Mouse (Mus musculus) embryo, embryonic 11.5 days (tissue): ENCODE results near the gene Pkn3.

Source experiments
- DNase-seq: peaks from one replicate; pipeline ENCODE4 v3.0.0-alpha.2; 2012; ENCODE audit warnings: low read depth, low spot score

The Pkn3 gene

DNA sequence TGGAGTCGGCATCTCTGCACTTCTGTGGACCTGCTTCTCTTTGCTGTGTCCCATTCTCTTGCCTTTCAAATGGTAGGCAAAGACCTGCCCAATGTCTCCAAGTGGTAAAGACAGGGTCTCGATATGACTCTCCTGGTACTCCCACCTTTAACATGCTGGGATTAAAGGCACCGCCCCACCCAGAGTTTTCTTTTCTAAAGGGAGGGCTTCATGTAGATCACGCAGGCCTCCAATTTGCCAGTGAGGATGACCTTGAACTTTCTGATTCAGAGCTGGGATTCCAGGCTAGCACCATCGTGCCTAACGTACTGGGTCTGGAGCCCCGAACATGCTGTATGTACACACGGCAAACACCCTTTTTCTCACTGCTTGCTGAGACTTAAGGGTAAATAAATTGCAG, 14.2 kb upstream of the Pkn3 start:
- no peak for DNase-seq

DNA sequence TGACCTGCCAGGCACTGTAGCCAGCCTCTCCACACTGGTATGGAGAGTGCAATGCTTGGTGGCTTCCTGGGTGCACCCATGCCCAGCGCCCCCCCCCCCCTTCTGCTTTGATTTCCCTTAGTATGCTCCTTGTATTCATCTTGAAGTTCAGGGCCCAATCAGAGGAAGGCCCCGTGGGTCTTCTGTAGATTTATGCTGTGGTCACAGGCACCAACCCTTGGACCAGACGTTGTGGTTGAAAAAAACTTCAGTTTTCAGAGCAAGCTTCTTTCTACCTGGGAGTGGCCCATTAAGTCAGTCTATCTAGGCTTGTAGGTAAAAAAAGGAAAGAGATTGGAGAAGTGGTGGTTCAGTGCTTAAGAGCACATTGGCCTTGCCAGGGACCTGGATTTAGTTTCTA, 13.7 kb upstream of the Pkn3 start:
- DNase-seq, result no peak

DNA sequence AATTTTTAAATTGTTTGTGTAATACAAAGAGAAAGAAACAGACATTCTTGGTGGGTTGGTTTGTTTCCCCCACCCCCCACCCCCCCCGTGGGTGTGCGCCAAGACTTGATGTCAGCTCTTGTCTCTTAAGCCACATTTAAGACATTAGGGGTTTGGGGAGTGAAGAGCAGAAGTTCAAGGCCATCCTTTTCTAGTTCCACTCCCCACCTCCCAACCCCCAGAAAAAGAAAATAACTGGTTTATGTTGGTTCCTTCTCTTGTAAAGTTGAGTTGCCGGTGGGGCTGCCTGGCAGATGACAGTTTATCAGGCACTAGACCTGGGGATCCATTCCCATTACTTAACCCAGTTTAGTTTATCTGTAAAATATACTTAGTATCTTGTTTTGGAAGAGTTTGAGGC, 13.2 kb upstream of the Pkn3 start:
- no peak for DNase-seq

DNA sequence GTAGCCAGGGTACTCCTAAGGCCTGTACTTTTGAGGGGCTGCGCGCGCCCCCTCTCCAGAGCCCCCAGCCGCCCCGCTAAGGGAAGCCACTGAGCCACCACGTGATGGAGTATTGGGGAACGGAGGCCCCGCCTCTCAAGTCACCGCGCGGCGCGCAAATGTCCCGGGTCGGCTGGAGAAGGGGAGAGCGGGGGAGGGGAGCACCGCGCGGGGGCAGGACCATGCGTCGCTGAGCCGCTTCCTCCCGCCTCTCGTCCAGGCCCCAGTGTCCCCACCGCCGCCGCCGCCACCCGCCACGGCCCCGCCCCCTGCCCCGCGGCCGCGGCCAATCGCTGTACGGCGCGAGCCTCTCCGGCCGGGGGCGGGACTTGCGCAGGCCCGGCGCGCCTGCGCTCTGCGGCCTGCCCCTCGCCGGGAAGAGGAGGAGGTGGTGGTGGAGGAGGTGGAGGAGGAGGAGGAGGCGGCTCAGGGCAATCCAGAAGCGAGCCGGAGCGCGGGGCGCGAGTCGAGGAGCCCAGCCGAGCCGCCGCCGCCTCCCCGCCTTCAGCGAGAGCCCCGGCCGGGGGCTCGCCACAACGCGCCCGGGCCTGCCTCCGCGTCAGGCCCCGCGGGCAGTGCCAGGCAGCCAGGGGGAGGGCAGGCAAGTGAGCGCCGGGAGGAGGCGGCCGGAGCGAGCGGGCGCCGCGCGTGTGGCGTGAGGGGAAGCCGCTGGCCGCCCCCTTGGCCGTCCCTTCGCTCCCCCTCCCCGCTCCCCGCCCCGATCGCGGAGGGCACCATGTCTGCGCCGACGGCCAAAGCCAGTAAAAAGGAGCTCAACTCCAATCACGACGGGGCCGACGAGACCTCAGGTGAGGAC, 11.2 kb upstream of the Pkn3 start:
- peak; percentile 94 for DNase-seq

DNA sequence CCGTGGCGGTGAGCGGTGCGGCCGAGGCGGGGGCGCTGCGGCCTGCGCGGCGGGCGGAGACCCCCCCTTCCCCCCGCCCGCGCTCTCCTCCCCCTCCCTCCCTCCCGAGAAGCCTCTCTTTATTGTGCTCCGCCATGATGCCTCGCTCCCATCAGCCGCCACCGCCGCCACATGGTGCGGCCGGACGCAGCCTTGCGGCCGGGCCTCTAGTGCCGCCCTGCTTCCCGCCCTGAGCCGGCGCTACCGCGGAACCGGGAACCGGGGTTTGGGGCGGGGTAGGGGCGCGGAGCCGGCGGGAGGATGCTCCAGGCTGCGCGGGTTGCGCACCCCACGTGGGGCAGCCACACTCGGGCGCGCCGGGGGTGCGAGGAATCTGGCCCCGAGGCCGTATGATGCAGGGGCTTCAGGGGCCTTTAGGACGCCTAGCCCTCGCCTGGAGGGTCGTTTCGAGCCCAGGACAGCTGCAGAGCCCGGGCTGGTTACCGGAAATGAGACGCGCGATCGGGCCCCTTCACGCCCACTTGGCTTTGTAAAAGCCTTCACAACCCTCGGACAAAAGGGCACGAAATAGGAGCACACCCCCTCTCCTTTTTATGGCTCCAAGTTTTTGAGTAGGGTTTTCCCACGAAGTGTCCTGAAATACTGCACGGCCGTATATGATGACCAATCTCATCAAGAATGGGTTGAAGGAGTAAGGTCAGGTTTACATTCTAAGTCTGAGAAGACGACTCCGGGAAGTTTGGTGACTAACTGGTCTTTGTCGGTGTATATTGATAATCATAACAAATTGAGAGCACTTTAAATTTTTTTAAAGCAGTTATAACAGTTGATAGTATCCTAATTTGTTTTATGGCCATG, 10.2 kb upstream of the Pkn3 start:
- no peak for DNase-seq

DNA sequence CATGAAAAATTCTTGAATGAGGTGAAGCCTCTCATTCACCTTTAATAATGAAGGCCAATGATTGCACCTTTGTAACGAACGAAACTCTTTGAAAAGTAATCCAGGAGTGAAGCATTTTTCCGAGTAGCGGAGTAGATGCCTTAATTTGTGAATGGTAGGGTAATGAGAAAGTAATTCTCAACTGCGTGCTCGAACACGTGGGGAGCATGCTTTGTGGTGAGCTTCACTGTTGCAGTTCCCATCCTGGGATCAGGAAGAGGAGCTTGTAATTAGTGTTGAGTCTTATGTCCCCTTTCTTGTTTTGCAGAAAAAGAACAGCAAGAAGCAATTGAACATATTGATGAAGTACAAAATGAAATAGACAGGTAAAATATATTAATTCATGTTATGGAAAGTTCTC, 9.5 kb upstream of the Pkn3 start:
- DNase-seq, result no peak

DNA sequence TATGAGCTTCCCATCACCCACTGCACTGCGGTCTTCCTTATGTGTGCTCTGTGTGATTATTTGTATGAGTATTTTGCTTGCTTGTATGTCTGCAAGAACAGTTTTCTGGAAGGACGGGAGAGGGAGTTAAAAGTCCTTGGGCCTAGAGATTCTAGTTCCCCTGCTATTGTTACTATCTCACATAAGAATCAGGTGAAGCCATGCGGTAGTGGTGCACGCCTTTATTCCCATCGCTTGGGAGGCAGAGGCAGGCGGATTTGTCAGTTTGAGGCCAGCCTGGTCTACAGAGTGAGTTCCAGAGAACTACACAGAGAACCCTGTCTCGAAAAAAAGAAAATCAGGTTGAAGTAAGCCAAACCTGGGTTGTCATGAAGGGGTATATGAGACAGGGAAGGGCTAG, 4.6 kb upstream of the Pkn3 start:
- no peak for DNase-seq

DNA sequence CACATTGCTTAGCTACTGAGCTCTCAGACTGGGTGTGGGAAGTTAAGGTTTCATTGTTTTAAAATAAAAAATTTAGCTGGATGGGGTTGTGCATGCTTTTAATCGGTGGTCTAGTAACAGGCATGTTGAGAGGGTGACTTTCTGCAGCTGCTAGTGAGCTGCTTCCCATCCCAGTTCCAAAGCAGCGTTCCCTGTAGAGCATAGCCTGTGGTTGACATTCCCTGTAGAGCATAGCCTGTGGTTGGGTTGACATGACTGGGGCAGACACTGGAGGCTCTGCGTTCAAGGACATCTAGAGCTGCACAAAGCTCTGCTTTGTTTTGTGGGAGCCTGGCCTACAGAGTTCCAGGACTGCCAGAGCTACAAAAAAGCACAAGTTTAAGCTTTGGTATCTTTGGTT, 4.2 kb upstream of the Pkn3 start:
- DNase-seq, result no peak

DNA sequence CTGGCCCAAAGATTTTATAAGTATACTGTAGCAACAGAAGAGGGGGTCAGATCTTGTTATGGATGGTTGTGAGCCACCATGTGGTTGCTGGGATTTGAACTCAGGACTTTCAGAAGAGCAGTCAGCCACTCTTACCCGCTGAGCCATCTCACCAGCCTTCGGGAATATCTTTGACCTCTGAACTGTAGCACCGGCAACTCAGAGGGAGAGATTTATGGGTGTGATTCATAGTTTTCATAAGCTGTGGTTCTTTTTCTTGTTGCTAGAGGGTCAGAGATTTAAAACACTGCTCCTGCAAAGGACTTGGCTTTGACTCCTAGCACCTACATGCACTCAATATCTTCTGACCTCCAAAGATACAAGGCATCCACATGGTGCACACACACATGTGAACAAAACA, 1.9 kb upstream of the Pkn3 start:
- no peak for DNase-seq

DNA sequence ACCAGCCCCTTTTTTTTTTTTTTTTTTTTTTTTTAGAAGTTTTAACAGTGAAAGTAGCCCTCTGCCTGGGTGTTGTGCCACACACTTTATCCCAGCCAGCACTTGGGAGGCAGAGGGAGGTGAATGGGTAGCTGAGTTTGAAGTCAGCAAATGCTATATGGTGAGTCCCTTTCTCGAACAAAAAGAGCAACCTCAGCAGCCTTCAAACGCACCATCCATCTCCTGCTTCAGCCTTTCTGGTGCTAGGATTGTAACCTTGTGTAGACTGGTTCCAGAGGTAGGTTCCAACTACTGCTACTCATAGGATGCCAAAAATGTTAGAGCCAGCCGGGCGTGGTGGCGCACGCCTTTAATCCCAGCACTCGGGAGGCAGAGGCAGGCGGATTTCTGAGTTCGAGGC, 1.0 kb upstream of the Pkn3 start:
- DNase-seq, result no peak

DNA sequence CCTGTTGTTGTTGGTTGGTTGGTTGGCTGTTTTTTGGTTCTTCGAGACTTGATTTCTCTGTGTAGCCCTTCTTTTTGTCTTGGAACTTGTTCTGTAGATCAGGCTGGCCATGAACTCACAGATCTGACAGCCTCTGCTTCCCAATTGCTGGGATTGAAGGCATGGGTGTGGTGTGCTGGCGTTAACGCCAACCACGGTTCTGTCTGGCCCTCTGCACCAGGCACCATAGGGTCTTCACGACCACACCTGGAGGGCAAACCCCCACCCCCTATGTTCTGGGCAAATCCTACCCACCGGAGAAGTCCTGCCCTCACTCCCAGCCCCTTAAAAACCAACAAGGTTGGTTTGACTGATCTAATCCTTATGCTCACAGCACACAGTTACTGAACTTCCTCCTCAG, 525 bp upstream of the Pkn3 start:
- DNase-seq, result no peak

DNA sequence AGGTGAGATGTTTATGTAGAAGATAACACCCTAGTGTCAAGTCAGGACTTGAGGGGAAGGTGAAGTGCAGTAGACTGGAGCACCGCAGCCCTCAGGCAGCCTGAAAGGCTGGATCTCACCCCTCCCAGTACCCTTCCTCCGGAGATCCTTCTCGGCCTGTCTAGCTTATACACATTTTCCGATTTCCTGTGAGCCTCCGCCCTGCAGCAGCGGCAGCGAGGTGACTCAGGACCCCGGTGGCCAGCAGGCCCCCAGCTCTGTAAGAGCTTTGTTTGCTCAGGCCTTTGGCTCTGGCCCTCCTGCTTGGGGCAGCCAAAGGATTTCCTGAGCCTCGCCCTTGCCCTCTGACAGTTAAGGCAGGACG, 847 bp downstream of the Pkn3 start:
- DNase-seq, result no peak

DNA sequence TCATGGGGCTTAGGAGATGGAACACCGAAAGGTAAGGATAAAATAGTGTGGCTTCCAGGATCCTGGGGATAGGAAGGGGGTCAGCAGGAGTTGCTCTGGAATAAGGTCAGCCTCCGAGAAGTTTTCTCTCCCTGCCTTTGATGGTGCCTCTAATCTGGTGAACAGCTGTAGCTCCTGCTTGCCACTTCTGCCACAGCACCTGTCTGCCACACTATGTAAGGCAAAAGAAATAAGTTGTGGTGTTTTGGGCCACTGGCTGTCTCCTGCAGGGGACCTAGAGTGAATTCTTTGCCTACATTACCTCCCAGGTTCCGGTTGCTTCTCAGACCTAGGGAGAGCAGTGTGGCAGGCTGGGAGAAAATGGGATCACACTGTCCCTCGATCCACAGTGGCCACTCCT, 1.3 kb downstream of the Pkn3 start:
- no peak for DNase-seq

DNA sequence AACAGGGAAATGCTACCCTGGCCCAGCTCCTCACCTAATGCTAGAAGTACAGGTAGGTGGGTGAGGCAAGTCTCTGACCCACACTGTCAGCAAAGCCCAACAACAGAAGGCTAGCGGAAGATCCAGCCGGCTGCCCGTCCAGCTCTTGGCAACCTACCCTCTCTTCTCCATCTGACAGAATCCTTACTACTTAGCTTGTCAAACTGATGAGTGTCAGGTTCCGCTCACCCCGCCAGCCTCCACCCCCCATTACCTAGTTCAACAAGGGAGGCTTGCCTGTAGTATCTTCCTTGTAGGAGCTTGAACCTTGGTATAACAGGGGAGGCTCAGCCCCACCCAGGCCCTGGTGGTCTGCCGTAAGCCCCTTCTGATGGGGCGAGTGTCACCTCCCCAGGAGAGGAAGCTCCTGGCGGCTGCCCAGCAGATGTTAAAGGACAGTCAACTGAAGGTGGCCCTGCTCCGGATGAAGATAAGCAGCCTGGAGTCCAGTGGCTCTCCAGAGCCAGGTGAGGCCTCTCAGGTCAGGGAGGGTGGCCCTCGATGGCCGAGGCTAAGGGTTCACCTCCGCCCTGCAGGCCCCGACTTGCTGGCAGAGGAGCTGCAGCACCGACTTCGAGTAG, 2.8 kb downstream of the Pkn3 start:
- DNase-seq, result no peak

DNA sequence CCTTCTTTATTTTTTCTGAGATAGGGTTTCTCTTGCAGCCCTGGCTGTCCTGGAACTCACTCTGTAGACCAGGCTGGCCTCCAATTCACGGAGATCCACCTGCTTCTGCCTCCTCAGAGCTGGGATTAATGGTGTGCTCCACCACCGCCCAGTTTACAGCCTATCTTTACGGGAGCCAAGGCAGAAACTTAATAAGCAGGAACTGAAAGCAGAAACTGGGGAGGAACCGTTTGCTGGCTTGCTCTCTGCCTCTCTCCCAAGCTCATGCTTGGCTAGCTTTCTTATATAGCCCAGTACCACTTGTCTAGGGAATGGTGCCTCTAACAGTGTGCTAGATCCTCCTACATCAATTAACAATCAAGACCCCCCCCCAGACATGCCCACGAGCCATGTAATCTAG, 6.6 kb downstream of the Pkn3 start:
- DNase-seq, result no peak

DNA sequence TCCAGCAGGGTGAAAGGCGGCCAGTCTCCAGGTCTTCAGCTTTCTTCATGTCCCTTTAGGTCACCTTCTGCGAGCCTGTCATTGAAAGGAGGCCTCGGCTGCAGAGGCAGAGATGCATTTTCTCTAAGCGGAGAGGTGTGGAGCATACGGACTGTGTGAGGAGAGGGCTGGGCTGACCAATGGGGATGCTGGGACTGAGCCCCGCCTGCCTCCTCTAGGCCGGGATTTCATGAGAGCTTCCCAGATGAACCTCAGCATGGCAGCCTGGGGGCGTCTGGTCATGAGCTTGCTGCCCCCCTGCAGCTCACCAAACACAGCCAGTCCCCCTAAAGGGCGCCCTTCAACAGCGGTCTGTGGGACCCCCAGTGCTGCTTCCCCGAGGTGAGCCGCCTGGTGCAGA, 7.1 kb downstream of the Pkn3 start:
- no peak for DNase-seq

DNA sequence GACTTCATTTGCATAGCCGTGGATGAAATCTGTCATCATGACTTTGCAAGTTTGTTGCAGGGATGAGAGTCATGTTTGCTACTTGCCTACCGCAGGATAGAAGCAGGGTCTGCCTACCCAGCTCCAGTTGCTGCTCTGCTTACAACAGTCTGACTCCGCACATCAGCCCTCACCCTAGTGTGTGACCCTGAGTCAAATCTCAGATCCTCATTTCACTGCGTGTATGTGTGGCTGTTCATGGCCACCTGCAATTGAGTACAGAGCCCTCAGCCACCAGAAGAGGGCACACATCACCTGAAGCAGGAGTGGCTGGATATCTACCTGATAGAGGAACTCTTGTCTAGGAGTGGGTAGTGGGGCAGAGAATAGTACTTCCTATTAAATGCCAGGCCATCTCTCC, 9.8 kb downstream of the Pkn3 start:
- DNase-seq, result no peak

DNA sequence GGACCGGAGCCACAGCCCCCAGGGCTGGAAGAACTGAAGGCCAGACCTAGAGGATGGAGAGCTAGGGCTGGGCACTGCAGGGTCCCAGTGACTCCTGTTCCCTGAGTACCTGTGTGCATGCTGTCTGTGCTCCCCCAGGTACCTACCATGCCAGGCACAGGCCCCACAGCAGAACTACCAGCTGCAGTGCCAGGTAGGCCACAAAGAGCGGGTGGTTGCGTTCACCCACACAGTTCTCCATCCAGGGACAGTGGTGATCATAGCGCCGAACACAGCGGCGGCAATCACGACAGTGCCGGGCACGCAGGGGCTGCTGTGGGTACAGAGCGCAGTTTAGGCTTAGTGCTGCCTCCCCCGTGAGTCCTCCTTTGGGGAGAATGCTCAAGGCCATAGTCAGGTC, 14.0 kb downstream of the Pkn3 start:
- no peak for DNase-seq

DNA sequence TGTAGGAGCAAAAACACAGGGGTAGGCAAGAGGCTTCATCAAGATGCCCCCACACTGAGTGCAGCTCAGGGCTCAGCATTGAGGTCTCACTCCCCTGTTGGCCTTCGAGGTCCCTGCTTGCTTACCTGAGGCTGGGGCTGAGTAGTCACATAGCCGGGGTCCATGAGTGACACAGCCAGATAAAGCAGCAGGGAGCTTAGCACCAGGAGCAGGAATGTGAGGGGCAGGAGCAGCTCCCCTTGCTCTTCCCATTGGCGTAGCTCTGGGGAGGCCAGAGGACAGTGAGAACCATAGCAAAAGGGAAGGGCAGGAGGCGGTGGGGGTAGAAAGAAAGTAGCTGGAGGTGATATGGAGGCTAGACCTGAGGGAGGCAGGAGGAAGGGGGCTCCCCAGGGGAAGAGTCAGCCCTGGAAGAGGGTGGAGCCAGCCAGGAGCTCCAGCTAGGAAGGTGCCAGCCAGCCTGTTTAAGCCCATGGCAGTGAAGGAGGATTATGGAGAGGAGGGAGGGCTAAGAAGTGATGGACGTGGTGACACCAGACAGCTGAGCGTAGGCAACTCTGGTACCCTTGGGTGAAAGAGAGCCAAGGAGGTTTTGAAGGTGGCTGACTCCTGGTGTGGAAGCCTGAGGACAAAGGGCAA, 14.9 kb downstream of the Pkn3 start:
- DNase-seq, result no peak

DNA sequence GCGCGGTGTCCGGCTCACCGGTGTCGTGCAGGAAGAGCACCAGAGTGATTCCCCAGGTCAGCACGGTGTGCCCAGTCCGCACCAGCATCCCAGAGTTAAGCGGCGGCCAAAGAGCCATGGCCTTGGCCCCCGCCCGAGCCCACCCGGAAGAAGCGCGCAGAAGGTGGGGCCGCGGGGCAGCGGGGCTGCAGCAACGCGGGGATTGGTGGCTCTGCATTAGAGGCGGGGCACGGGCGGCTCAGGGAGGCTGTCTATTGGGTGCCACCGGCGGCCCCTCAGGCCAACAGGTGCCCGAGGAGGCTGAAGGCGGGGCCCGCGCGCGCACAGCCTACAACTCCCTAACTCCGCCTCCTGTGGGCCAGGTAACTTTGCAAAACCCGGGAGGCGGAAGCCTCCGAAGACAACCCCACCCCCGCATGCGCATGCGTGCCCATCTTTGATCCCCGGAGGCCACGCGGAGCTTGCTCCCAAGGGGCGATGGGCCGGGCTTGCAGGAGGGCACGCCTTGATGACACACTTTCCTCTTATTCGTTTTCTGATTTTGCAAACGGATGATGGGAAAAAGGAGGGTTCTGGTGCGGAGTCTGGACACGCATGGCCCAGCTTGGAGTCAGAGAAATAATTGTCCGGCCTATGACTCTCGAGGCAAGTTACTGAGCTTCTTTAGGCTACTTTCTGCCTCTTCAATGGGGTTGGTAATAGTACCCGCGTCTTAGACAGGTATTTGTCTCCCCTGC, 16.2 kb downstream of the Pkn3 start, which contains the start of gene Zdhhc12:
Zdhhc12 (minus strand) TSS at position 178 of the 737 bp plus-strand sequence.
- peak; percentile 93 for DNase-seq

DNA sequence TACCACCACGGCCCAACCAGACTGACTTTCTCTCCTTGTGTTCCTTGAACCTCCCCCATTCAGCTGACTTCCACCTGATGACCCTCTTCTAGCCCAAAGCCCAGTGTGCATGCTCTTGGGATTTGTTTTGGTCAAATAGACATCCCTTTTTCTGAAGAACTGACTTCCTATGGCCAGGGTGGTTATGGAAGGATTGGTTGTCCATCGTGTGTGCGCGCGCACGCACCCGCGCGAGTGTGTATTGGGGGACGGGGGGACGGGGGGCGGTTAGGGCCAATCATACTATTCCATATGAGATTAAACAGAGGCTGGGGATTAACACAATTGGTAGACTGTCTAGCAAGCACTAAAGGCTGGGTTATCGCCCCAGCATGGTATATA, 16.7 kb downstream of the Pkn3 start:
- no peak for DNase-seq
